Mouse (Mus musculus): ENCODE measurements around the gene Olfr69.

DNA sequence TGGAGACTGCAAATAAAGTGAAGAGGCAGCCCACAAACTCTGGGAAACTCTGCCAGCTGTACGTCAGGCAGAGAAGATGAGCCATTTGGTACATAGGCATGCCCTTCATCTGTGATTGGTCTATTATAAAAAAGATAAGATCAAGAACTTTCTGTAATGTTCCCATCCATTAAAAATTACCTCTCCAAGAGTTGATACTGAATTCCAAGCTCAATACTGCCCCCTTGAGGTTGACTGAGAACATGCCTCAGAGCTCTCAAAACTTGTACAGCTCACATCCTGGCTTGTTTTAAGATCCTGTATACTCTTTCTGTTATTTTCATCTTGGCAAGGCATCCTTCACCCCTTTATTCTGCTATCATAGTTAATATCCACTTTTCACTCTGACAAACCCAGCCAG, 35.5 kb upstream of the Olfr69 start:
- TF ChIP-seq CHD2 (IDR thresholded peaks at IDR 0.05; ENCODE audit: low read length) (no peak), CTCF (IDR thresholded peaks at IDR 0.05 in 2 of 3, conservative IDR thresholded peaks at IDR 0.05 in 1 of 3; ENCODE audit: control insufficient read depth in 1 of 3, insufficient read depth in 1 of 3, low read depth in 2 of 3, low read length in 3 of 3, poor library complexity in 1 of 3, severe bottlenecking in 1 of 3) (peak; percentile 34 to 58 (median 46); a peak in 5 of 6 replicates), USF1 (IDR thresholded peaks at IDR 0.05; ENCODE audit: low read depth, low read length) (no peak)

Measured in MEL (cell line).